Mouse (Mus musculus) lung, postnatal 0 days (tissue): ENCODE results near the gene Kcnh3. TPM values are rescaled to one million over a fixed set of nuclear protein-coding genes. Genes with fewer than 3 reads are reported as not detected.

Source experiments
- ATAC-seq: fragments of 200-750 bp; cut with Nextera tagmentation; 2 replicates; pipeline ENCODE4 v1.8.0; 2017; ENCODE audit warnings: moderate library complexity
- DNase-seq: peaks from one replicate; pipeline ENCODE4 v3.0.0-alpha.2; 2016; ENCODE audit warnings: low spot score
- H3K27ac ChIP-seq: fragments of 300-500 bp; sonication (generic); 2 replicates; pipeline ENCODE4 v1.5.1; 2014; ENCODE audit warnings: antibody characterized with exemption, mild to moderate bottlenecking, low read length, mixed read lengths
- H3K27me3 ChIP-seq: fragments of 300-500 bp; sonication (generic); replicated peaks from 2 replicates; pipeline ENCODE4 v1.6.1; 2014; ENCODE audit warnings: low read length, mixed read lengths; ENCODE audit not compliant: insufficient read depth
- H3K36me3 ChIP-seq: fragments of 300-500 bp; sonication (generic); 2 replicates; pipeline ENCODE4 v1.6.1; 2014; ENCODE audit warnings: low read length, mixed read lengths; ENCODE audit not compliant: insufficient read depth
- H3K4me1 ChIP-seq: fragments of 300-500 bp; sonication (generic); 2 replicates; pipeline ENCODE4 v1.6.1; 2014; ENCODE audit warnings: antibody characterized with exemption, low read depth, low read length, mixed read lengths; ENCODE audit not compliant: insufficient read depth
- H3K4me2 ChIP-seq: fragments of 300-500 bp; sonication (generic); replicated peaks from 2 replicates; pipeline ENCODE4 v1.6.1; 2014; ENCODE audit warnings: low read depth, mild to moderate bottlenecking, low read length, moderate library complexity, mixed read lengths
- H3K4me3 ChIP-seq: fragments of 300-500 bp; sonication (generic); 2 replicates; pipeline ENCODE4 v1.5.1; 2014; ENCODE audit warnings: low read depth, low read length
- H3K9ac ChIP-seq: fragments of 300-500 bp; sonication (generic); replicated peaks from 2 replicates; pipeline ENCODE4 v1.6.1; 2014; ENCODE audit warnings: low read depth, mild to moderate bottlenecking
- H3K9me3 ChIP-seq: fragments of 300-500 bp; sonication (generic); 2 replicates; pipeline ENCODE4 v1.6.1; 2016; ENCODE audit warnings: low read length, mixed read lengths
- CTCF ChIP-seq: IDR thresholded peaks from 2 replicates; pipeline ENCODE4 v1.5.1; 2016; ENCODE audit warnings: antibody characterized with exemption, mild to moderate bottlenecking
- EP300 ChIP-seq: IDR thresholded peaks from 2 replicates; pipeline ENCODE4 v1.6.1; 2016; ENCODE audit warnings: antibody characterized with exemption, mild to moderate bottlenecking, control low read depth
- WGBS: fragments of 180-500 bp; shearing (Covaris S2); extraction: QIAGEN DNeasy Blood & Tissue Kit; methylation state at CpG from one replicate; pipeline ENCODE4 v1.1.7; 2014; 5-methylcytosine and 5-hydroxymethylcytosine counted together
- polyA plus RNA-seq: library from polyadenylated mRNA; unstranded; fragments of >200 nt; fragmentation: Nextera tagmentation; extraction: Ambion mirVana; gene quantifications from 2 replicates; pipeline ENCODE4 v1.2.1, GENCODE M21; 2015

Gene Kcnh3
- polyA plus RNA-seq, result 0.21 and 0.63 TPM in 2 replicates

DNA sequence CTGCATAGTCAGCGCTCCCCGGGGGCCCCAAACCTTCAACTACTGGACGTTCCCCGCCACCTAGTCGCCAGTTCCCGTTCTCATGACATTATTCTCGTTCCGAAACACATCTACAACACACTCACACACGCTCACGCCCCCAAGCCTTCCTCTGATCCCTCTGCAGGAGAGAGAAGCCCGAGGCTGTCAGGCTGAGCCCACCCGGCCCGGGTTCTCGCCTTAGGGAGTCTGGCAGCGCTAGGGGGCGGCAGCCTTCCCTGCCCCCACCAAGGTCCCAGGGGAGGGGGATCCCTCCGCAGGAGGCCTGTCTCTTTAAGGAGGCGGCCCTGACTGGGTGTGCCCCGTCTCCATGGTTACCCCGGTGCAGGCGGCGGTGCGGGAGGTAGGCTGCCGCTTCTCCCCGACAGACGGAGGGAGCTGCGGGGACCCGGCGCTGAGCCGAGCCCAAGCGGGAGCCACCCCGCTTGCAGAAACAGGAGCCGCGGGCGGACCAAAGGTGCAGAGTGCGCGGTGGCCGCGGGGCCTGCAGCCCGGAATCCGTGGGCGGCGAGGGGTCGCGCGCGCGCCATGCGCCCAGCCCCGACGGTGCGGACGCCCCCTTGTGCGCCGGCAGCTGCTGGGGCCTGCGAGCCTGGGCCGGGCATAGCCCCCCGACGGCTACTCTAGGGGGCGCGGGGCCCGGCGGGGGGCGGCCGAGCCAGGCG is at the start of gene Kcnh3:
Gene Kcnh3 (plus strand): TSS at position 654 of the 704 bp plus-strand sequence.
- peak; percentile 65 for ATAC-seq
- Histone ChIP-seq H3K4me3 (peak within 1 kb of the TSS; percentile 45), H3K4me1 (peaks cover 8% of the 10 kb centered on the region; the same call in 1 of the 2 replicates), H3K9me3 (no peaks in the 10 kb centered on the region), H3K27ac (no peak within 1 kb of the TSS), H3K4me2 (peak within 1 kb of the TSS; percentile 83), H3K9ac (no peak within 1 kb of the TSS), H3K27me3 (peaks cover 55% of the 10 kb centered on the region), H3K36me3 (no peaks in the 10 kb centered on the region)
- TF ChIP-seq EP300, result no peak
- TF ChIP-seq CTCF, result no peak
- 2% methylated on average over 43 of the region's 66 CpGs for WGBS
- DNase-seq, result peak; percentile 65

DNA sequence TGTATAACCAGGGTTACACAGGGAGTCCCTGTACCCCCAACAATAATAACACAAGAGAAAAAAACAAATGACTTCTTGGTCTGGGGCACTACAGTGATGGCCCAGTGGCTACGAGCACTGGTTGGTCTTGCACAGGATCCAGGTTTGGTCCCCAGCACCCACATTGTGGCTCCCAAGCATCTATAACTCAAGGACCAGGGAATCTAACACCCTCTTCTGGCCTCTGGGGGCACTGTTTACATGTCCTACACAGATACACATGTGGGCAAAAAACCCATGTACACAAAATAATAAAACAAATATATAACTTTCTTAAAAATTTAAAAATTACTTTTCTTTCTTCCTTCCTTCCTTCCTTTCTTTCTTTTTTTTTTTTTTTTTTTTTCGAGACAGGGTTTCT is 45.0 kb upstream of the Kcnh3 start:
- ATAC-seq (no peak), DNase-seq (no peak)
- Histone ChIP-seq H3K9me3 (no peaks in the 10 kb centered on the region), H3K4me1 (no peaks in the 10 kb centered on the region), H3K9ac (no peak overlapping the region), H3K36me3 (no peaks in the 10 kb centered on the region), H3K4me3 (no peak overlapping the region), H3K27me3 (no peaks in the 10 kb centered on the region), H3K4me2 (no peak overlapping the region), H3K27ac (no peak overlapping the region)
- TF ChIP-seq CTCF, result peak; percentile 24
- no peak for TF ChIP-seq EP300
- 96% methylated on average over 1 of the region's 2 CpGs for WGBS

DNA sequence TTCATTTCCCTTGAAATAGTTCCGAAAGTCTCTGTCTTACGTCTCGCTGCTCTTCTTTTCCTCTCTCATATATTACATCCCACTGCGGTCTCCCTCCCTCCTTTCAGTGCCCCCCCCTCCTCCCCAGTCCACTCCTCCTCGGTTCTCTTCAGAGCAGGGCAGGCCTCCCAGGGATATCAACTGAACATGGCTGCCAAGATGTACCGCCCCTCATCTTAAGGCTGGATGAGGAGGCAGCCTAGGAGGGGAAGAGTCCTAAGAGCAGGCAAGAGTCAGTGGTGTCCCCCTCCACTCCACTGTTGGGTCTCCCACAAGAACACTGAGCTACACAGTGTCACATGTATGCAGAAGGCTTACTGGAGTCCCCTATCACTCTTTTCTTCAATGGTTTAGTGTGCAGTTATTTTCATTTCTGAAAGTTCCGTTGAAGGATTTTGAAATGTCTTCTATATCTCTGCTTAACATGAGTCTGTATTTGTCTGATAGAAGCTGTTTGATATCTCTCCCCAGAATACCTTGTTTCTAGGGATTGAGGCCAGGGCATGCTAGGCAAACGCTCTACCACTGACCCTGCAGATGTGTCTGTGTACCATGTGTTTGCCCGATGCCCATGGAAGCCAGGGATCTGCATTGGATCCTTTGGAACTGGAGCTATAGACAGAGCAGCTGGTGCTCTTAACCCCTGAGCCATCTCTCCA is 40.3 kb upstream of the Kcnh3 start:
- no peak for DNase-seq
- H3K27me3 ChIP-seq, result no peaks in the 10 kb centered on the region
- H3K4me2 ChIP-seq, result no peak overlapping the region
- no peaks in the 10 kb centered on the region for H3K9me3 ChIP-seq
- no peak overlapping the region for H3K27ac ChIP-seq
- ATAC-seq, result no peak
- H3K4me3 ChIP-seq, result no peak overlapping the region
- H3K4me1 ChIP-seq, result no peaks in the 10 kb centered on the region
- no peak overlapping the region for H3K9ac ChIP-seq
- 87% methylated on average over 9 of the region's 9 CpGs for WGBS
- peaks cover 9% of the 10 kb centered on the region; the same call in 1 of the 2 replicates for H3K36me3 ChIP-seq
- TF ChIP-seq EP300 (no peak), CTCF (no peak)

DNA sequence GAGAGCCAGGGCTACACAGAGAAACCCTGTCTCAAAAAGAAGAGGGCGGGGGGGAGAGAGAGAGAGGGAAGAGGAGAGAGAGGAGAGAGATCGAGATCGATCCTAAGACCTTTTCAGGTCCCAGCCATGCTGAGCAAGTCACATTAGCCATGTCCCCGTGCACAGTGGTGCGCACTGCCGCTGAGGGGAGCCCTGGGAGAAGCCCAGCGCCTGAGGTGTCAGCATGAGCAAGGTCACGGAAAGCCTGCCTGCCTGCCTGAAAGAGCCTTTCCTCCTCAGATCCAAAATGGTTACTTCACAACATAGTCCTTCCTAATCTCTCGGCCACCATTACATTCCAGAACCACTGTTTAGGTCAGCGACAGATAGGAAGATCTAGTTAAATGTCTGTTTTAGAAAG is 30.3 kb upstream of the Kcnh3 start:
- H3K36me3 ChIP-seq, result no peaks in the 10 kb centered on the region
- no peak overlapping the region for H3K4me2 ChIP-seq
- DNase-seq (no peak), ATAC-seq (no peak)
- H3K27me3 ChIP-seq, result no peaks in the 10 kb centered on the region
- no peak overlapping the region for H3K27ac ChIP-seq
- no peaks in the 10 kb centered on the region for H3K9me3 ChIP-seq
- no peak overlapping the region for H3K9ac ChIP-seq
- no peak overlapping the region for H3K4me3 ChIP-seq
- TF ChIP-seq EP300 (no peak), CTCF (no peak)
- 75% methylated on average over 10 of the region's 10 CpGs for WGBS
- no peaks in the 10 kb centered on the region for H3K4me1 ChIP-seq

DNA sequence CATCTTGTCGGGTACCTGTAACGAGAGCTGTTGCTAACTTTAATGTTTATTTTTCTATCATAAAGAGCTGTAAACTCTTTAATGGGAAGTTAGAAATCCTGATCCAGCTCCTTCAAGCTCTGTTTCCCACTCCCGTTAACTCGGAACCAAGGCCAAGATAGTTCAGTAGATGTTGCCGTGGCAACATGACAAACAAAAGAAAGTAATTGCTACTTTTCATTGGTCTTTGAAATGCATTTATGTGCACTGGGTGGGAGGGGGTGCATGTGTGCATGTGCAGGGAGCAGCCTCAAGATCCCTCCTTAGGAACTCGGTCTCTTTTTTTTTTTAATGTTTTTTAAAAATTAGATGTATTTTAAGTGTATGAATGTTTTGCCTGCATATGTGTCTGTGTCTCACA is 29.6 kb upstream of the Kcnh3 start:
- H3K9me3 ChIP-seq, result no peaks in the 10 kb centered on the region
- no peak overlapping the region for H3K4me3 ChIP-seq
- no peak overlapping the region for H3K4me2 ChIP-seq
- H3K9ac ChIP-seq, result no peak overlapping the region
- ATAC-seq, result no peak
- TF ChIP-seq EP300 (no peak), CTCF (no peak)
- H3K27ac ChIP-seq, result no peak overlapping the region
- DNase-seq, result peak; percentile 60
- WGBS, result 45% methylated on average over 6 of the region's 6 CpGs
- H3K4me1 ChIP-seq, result no peaks in the 10 kb centered on the region
- no peaks in the 10 kb centered on the region for H3K27me3 ChIP-seq
- no peaks in the 10 kb centered on the region for H3K36me3 ChIP-seq

DNA sequence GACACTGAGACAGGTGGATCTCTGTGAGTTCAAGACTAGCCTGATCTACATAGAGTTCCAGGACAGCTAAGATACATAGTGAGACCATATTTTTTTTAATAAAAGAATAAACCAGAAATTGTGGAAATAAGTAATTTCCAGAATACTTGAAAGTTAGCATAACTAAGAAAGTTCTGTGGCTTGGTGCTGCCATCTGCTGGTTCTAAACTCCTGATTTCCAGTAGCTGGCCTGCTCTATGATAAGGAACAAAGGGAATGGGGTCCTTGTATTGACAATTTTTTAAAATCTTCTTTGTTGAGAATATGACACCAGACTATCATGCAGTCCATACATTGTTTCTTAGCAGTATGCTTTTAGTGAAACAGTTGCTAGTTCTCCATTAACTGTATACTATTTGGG is 25.9 kb upstream of the Kcnh3 start:
- no peak overlapping the region for H3K4me3 ChIP-seq
- H3K27me3 ChIP-seq, result no peaks in the 10 kb centered on the region
- no peak overlapping the region for H3K4me2 ChIP-seq
- no peak overlapping the region for H3K9ac ChIP-seq
- H3K9me3 ChIP-seq, result no peaks in the 10 kb centered on the region
- peak; percentile 46 for DNase-seq
- no peak for ATAC-seq
- no peak overlapping the region for H3K27ac ChIP-seq
- H3K36me3 ChIP-seq, result no peaks in the 10 kb centered on the region
- no peak for TF ChIP-seq EP300
- peak; percentile 62 for TF ChIP-seq CTCF
- no peaks in the 10 kb centered on the region for H3K4me1 ChIP-seq
